Mouse (Mus musculus): ENCODE results near the gene Atp6v1b1. TPM values are rescaled to one million over a fixed set of nuclear protein-coding genes. Genes with fewer than 3 reads are reported as not detected.

The Atp6v1b1 gene
- polyA plus RNA-seq, 1 experiment: not detected

- no peak for TF ChIP-seq CTCF (IDR thresholded peaks at IDR 0.05; ENCODE audit: control insufficient read depth, insufficient read depth, low read length)
- no peak for TF ChIP-seq POLR2A (IDR thresholded peaks at IDR 0.05; ENCODE audit: borderline replicate concordance, control insufficient read depth, low read depth, low read length)
- Histone ChIP-seq H3K4me3 (replicated peaks; ENCODE audit: control insufficient read depth, low read depth, low read length) (no peak overlapping the region), H3K27ac (ENCODE audit: control insufficient read depth, insufficient read depth, low read depth, low read length, poor library complexity) (no peak overlapping the region), H3K4me1 (ENCODE audit: control insufficient read depth, insufficient read depth, low read length) (no peaks in the 10 kb centered on the region)
- 11% methylated on average over 45 of the region's 45 CpGs for WGBS
These were observed 30.9 kb upstream of the Atp6v1b1 start for GRCm38 (mm10) chr6:83711725-83712475.

- Histone ChIP-seq H3K4me3 (replicated peaks; ENCODE audit: control insufficient read depth, low read depth, low read length) (no peak overlapping the region), H3K27ac (ENCODE audit: control insufficient read depth, insufficient read depth, low read depth, low read length, poor library complexity) (no peak overlapping the region), H3K4me1 (ENCODE audit: control insufficient read depth, insufficient read depth, low read length) (no peaks in the 10 kb centered on the region)
- TF ChIP-seq POLR2A (IDR thresholded peaks at IDR 0.05; ENCODE audit: borderline replicate concordance, control insufficient read depth, low read depth, low read length) (no peak), CTCF (IDR thresholded peaks at IDR 0.05; ENCODE audit: control insufficient read depth, insufficient read depth, low read length) (no peak)
- WGBS: 10% methylated on average over 12 of the region's 12 CpGs
These were observed 29.3 kb upstream of the Atp6v1b1 start for GRCm38 (mm10) chr6:83713271-83714136.

GRCm38 (mm10) chr6:83714221-83715123 lies 28.3 kb upstream of the Atp6v1b1 start:
- Histone ChIP-seq H3K4me1 (ENCODE audit: control insufficient read depth, insufficient read depth, low read length) (no peaks in the 10 kb centered on the region), H3K27ac (ENCODE audit: control insufficient read depth, insufficient read depth, low read depth, low read length, poor library complexity) (no peak overlapping the region), H3K4me3 (replicated peaks; ENCODE audit: control insufficient read depth, low read depth, low read length) (no peak overlapping the region)
- 6% methylated on average over 34 of the region's 34 CpGs for WGBS
- TF ChIP-seq CTCF (IDR thresholded peaks at IDR 0.05; ENCODE audit: control insufficient read depth, insufficient read depth, low read length): no peak
- TF ChIP-seq POLR2A (IDR thresholded peaks at IDR 0.05; ENCODE audit: borderline replicate concordance, control insufficient read depth, low read depth, low read length): no peak

GRCm38 (mm10) chr6:83715461-83716196 lies 27.2 kb upstream of the Atp6v1b1 start:
- 6% methylated on average over 30 of the region's 30 CpGs for WGBS
- Histone ChIP-seq H3K4me1 (ENCODE audit: control insufficient read depth, insufficient read depth, low read length) (no peaks in the 10 kb centered on the region), H3K4me3 (replicated peaks; ENCODE audit: control insufficient read depth, low read depth, low read length) (no peak overlapping the region), H3K27ac (ENCODE audit: control insufficient read depth, insufficient read depth, low read depth, low read length, poor library complexity) (no peak overlapping the region)
- TF ChIP-seq CTCF (IDR thresholded peaks at IDR 0.05; ENCODE audit: control insufficient read depth, insufficient read depth, low read length) (no peak), POLR2A (IDR thresholded peaks at IDR 0.05; ENCODE audit: borderline replicate concordance, control insufficient read depth, low read depth, low read length) (no peak)

- H3K27ac ChIP-seq (ENCODE audit: control insufficient read depth, insufficient read depth, low read depth, low read length, poor library complexity): no peak overlapping the region
- 4% methylated on average over 8 of the region's 8 CpGs for WGBS
- H3K4me3 ChIP-seq (replicated peaks; ENCODE audit: control insufficient read depth, low read depth, low read length): no peak overlapping the region
- H3K4me1 ChIP-seq (ENCODE audit: control insufficient read depth, insufficient read depth, low read length): no peaks in the 10 kb centered on the region
- no peak for TF ChIP-seq POLR2A (IDR thresholded peaks at IDR 0.05; ENCODE audit: borderline replicate concordance, control insufficient read depth, low read depth, low read length)
- TF ChIP-seq CTCF (IDR thresholded peaks at IDR 0.05; ENCODE audit: control insufficient read depth, insufficient read depth, low read length): no peak
These were observed 25.8 kb upstream of the Atp6v1b1 start for GRCm38 (mm10) chr6:83717026-83717425.

GRCm38 (mm10) chr6:83722526-83722925 lies 20.3 kb upstream of the Atp6v1b1 start:
- 14% methylated on average over 6 of the region's 6 CpGs for whole genome bisulfite sequencing
- Histone ChIP-seq H3K4me3 (replicated peaks; ENCODE audit: control insufficient read depth, low read depth, low read length) (no peak overlapping the region), H3K4me1 (ENCODE audit: control insufficient read depth, insufficient read depth, low read length) (no peaks in the 10 kb centered on the region), H3K27ac (ENCODE audit: control insufficient read depth, insufficient read depth, low read depth, low read length, poor library complexity) (no peak overlapping the region)
- TF ChIP-seq CTCF (IDR thresholded peaks at IDR 0.05; ENCODE audit: control insufficient read depth, insufficient read depth, low read length) (no peak), POLR2A (IDR thresholded peaks at IDR 0.05; ENCODE audit: borderline replicate concordance, control insufficient read depth, low read depth, low read length) (no peak)

- 48% methylated on average over 4 of the region's 4 CpGs for WGBS
- peak; percentile 6; the same call in 1 of the 2 replicates for TF ChIP-seq CTCF (IDR thresholded peaks at IDR 0.05; ENCODE audit: control insufficient read depth, insufficient read depth, low read length)
- TF ChIP-seq POLR2A (IDR thresholded peaks at IDR 0.05; ENCODE audit: borderline replicate concordance, control insufficient read depth, low read depth, low read length): no peak
These were observed 15.6 kb upstream of the Atp6v1b1 start for GRCm38 (mm10) chr6:83727178-83727577.

More at GRCm38 (mm10) chr6:83727178-83727577, 15.6 kb upstream of the Atp6v1b1 start:
- no peak overlapping the region for H3K27ac ChIP-seq (ENCODE audit: control insufficient read depth, insufficient read depth, low read depth, low read length, poor library complexity)
- H3K4me1 ChIP-seq (ENCODE audit: control insufficient read depth, insufficient read depth, low read length): no peaks in the 10 kb centered on the region
- no peak overlapping the region for H3K4me3 ChIP-seq (replicated peaks; ENCODE audit: control insufficient read depth, low read depth, low read length)

Data from bone marrow, adult 2 months (tissue).